ENCODE assay signal across 8 mouse cellular contexts in the genomic region with DNA sequence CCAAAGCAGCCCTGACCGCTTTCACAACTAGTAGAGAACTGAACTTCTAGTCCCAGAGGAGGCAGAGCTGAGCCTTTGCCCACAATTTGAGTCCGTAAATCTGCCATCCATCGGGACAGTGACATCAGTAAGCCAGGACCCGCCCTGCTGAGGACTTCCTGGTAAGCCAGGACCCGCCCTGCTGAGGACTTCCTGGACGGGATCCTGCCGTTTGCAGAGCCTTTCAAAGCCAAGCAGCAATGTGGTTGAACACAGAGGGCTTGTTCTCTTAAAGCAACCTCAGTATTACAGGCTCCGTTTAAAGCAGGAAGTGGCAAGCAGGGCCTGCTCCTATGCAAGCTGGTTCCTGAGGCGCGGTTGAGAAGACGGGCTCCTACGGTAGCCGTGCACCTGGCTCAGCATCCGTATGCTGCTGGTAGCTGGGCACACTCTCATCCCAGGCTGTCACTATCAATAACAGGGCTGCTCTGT. TPM values are rescaled to one million over a fixed set of nuclear protein-coding genes. Genes with fewer than 3 reads are reported as not detected.
A peak's percentile ranks its signal among the peaks of the same experiment; 100 is the strongest.
DNase-seq lines count a peak whose midpoint lies in the region; ATAC-seq and TF ChIP-seq lines count a peak whose summit lies in the region.

No protein-coding gene starts in this region.

- no peaks in the 10 kb centered on the region for H3K27me3 ChIP-seq in cerebellum, adult 2 months (ENCODE audit: control insufficient read depth, insufficient read depth, low read length)
- H3K27me3 ChIP-seq in forebrain, postnatal 0 days (ENCODE audit: insufficient read depth, low read length), result no peaks in the 10 kb centered on the region
- no peaks in the 10 kb centered on the region for H3K27me3 ChIP-seq in hindbrain, embryonic 13.5 days
- H3K27me3 ChIP-seq in midbrain, postnatal 0 days (ENCODE audit: insufficient read depth, low read length), result no peaks in the 10 kb centered on the region
- H3K27me3 ChIP-seq in testis, adult 2 months (ENCODE audit: control insufficient read depth, insufficient read depth, low read length), result no peaks in the 10 kb centered on the region

- H3K4me1 ChIP-seq in cerebellum, adult 2 months (ENCODE audit: control insufficient read depth, insufficient read depth, low read length), result no peaks in the 10 kb centered on the region
- H3K4me1 ChIP-seq in forebrain, postnatal 0 days (ENCODE audit: insufficient read depth), result no peaks in the 10 kb centered on the region; the same call in 1 of the 2 replicates
- H3K4me1 ChIP-seq in hindbrain, embryonic 13.5 days (replicated peaks), result peaks cover 22% of the 10 kb centered on the region
- H3K4me1 ChIP-seq in midbrain, postnatal 0 days (ENCODE audit: insufficient read depth, low read length), result no peaks in the 10 kb centered on the region
- peaks cover 10% of the 10 kb centered on the region for H3K4me1 ChIP-seq in testis, adult 2 months (ENCODE audit: control insufficient read depth, insufficient read depth, low read length)

- peak; percentile 53 for DNase-seq in layer of hippocampus, adult 9-11 months
- no peak for DNase-seq in layer of hippocampus, adult 18-20 months (ENCODE audit: low spot score in 2 of 2)
- DNase-seq in cerebellum, adult 2 months, result peak; percentile 52 to 53
- no peak for DNase-seq in forebrain, postnatal 0 days
- DNase-seq in liver, result peak; percentile 79
- peak; percentile 38 for DNase-seq in midbrain, postnatal 0 days (ENCODE audit: low spot score)

- 5% methylated on average over 14 of the region's 14 CpGs for WGBS in cerebellum, adult 2 months
- 31% methylated on average over 14 of the region's 14 CpGs for WGBS in forebrain, postnatal 0 days
- 39% methylated on average over 14 of the region's 14 CpGs for WGBS in hindbrain, embryonic 13.5 days
- 33% methylated on average over 14 of the region's 14 CpGs for WGBS in midbrain, postnatal 0 days

- H3K9me3 ChIP-seq in forebrain, postnatal 0 days (ENCODE audit: low read length), result no peaks in the 10 kb centered on the region
- no peaks in the 10 kb centered on the region for H3K9me3 ChIP-seq in hindbrain, embryonic 13.5 days
- no peaks in the 10 kb centered on the region for H3K9me3 ChIP-seq in midbrain, postnatal 0 days (ENCODE audit: low read length)

- peak; percentile 60; the same call in 1 of the 2 replicates for TF ChIP-seq POLR2A in cerebellum, adult 2 months (IDR thresholded peaks at IDR 0.05; ENCODE audit: borderline replicate concordance, insufficient read depth, low read length)
- TF ChIP-seq POLR2A in testis, adult 2 months (IDR thresholded peaks at IDR 0.05; ENCODE audit: control insufficient read depth, low read depth, low read length), result no peak

- H3K27ac ChIP-seq in cerebellum, adult 2 months (ENCODE audit: insufficient read depth, low read length), result peak overlapping the region; percentile 49
- peak overlapping the region; percentile 24; the same call in 1 of the 2 replicates for H3K27ac ChIP-seq in forebrain, postnatal 0 days (ENCODE audit: low read depth, low read length)
- peak overlapping the region; percentile 76 for H3K27ac ChIP-seq in hindbrain, embryonic 13.5 days
- peak overlapping the region; percentile 38; the same call in 1 of the 2 replicates for H3K27ac ChIP-seq in midbrain, postnatal 0 days (ENCODE audit: low read depth, low read length)
- no peak overlapping the region for H3K27ac ChIP-seq in testis, adult 2 months (ENCODE audit: control insufficient read depth, insufficient read depth, low read depth, low read length)

- no peak overlapping the region for H3K9ac ChIP-seq in forebrain, postnatal 0 days
- peak overlapping the region; percentile 61 for H3K9ac ChIP-seq in hindbrain, embryonic 13.5 days
- 0 out of 2 replicates have a peak overlapping the region, but pooled peaks have one; percentile 46 for H3K9ac ChIP-seq in midbrain, postnatal 0 days (replicated peaks; ENCODE audit: low read length, poor library complexity, severe bottlenecking)

- H3K4me3 ChIP-seq in cerebellum, adult 2 months (replicated peaks; ENCODE audit: insufficient read depth, low read depth, low read length), result peak overlapping the region; percentile 55
- no peak overlapping the region for H3K4me3 ChIP-seq in forebrain, postnatal 0 days (ENCODE audit: low read depth, low read length)
- peak overlapping the region; percentile 19 for H3K4me3 ChIP-seq in hindbrain, embryonic 13.5 days
- H3K4me3 ChIP-seq in midbrain, postnatal 0 days (ENCODE audit: low read depth, low read length), result no peak overlapping the region
- peak overlapping the region; percentile 41 for H3K4me3 ChIP-seq in testis, adult 2 months (ENCODE audit: control insufficient read depth, low read depth, low read length)

- peak; percentile 59 for ATAC-seq in forebrain, postnatal 0 days
- ATAC-seq in hindbrain, embryonic 13.5 days (ENCODE audit: low FRiP score), result no peak
- no peak for ATAC-seq in midbrain, postnatal 0 days (ENCODE audit: low FRiP score)

- H3K4me2 ChIP-seq in forebrain, postnatal 0 days (ENCODE audit: low read depth), result peak overlapping the region; percentile 25
- H3K4me2 ChIP-seq in hindbrain, embryonic 13.5 days, result peak overlapping the region; percentile 41
- peak overlapping the region; percentile 18; the same call in 1 of the 2 replicates for H3K4me2 ChIP-seq in midbrain, postnatal 0 days (ENCODE audit: low read depth, low read length, poor library complexity, severe bottlenecking)

- H3K36me3 ChIP-seq in forebrain, postnatal 0 days (ENCODE audit: insufficient read depth), result no peaks in the 10 kb centered on the region
- H3K36me3 ChIP-seq in hindbrain, embryonic 13.5 days, result no peaks in the 10 kb centered on the region
- no peaks in the 10 kb centered on the region for H3K36me3 ChIP-seq in midbrain, postnatal 0 days (ENCODE audit: insufficient read depth, low read length)
- no peaks in the 10 kb centered on the region for H3K36me3 ChIP-seq in testis, adult 2 months (ENCODE audit: control insufficient read depth, insufficient read depth, low read length)

- TF ChIP-seq CTCF in cerebellum, adult 2 months (IDR thresholded peaks at IDR 0.05; ENCODE audit: borderline replicate concordance, insufficient read depth, low read depth, low read length), result no peak
- TF ChIP-seq CTCF in forebrain, postnatal 0 days (IDR thresholded peaks at IDR 0.05; ENCODE audit: low read depth), result no peak
- TF ChIP-seq CTCF in midbrain, postnatal 0 days (IDR thresholded peaks at IDR 0.05), result no peak
- no peak for TF ChIP-seq CTCF in testis, adult 2 months (IDR thresholded peaks at IDR 0.05; ENCODE audit: control insufficient read depth, insufficient read depth, insufficient replicate concordance, low read depth, low read length)

RNA-seq across cellular contexts. Expression of gene Yy1, which starts 27.0 kb away (rescaled TPM):
- total RNA-seq in layer of hippocampus, adult 18-20 months (2021), result 10 to 100 TPM; 54.7 to 55.3 TPM
- 23.9 and 26.3 TPM in 2 replicates for polyA plus RNA-seq in cerebellum, adult 2 months (2012; rRNA removed)
- 31.9 and 33.8 TPM in 2 replicates for total RNA-seq in forebrain, postnatal 0 days (2014; rRNA removed)
- 7.4 and 8.8 TPM in 2 replicates for polyA plus RNA-seq in forebrain, postnatal 0 days (2015; fragmentation: Nextera tagmentation; extraction: Ambion mirVana)
- 13.5 and 14.1 TPM in 2 replicates for polyA plus RNA-seq in hindbrain, embryonic 13.5 days (2015; fragmentation: Nextera tagmentation; extraction: Ambion mirVana)
- total RNA-seq in midbrain, postnatal 0 days (2014; rRNA removed), result 35.4 and 38.3 TPM in 2 replicates
- polyA plus RNA-seq in midbrain, postnatal 0 days (2015; fragmentation: Nextera tagmentation; extraction: Ambion mirVana), result 7.4 and 9.2 TPM in 2 replicates
- 6.9 and 7.8 TPM in 2 replicates for polyA plus RNA-seq in testis, adult 2 months (2012; rRNA removed)

Comparison
In these comparisons a context has a peak if more than half of its experiments do, and no peak if none do; other contexts are left out.
1. DNase-seq: peak in layer of hippocampus, adult 9-11 months (single experiment), cerebellum, adult 2 months (2 of 2), liver (single experiment) and midbrain, postnatal 0 days (single experiment); none in layer of hippocampus, adult 18-20 months (0 of 2) and forebrain, postnatal 0 days (single experiment).
2. H3K4me3 ChIP-seq: peak in cerebellum, adult 2 months (single experiment), hindbrain, embryonic 13.5 days (single experiment) and testis, adult 2 months (single experiment); none in forebrain, postnatal 0 days (single experiment) and midbrain, postnatal 0 days (single experiment).
3. Peak in every context shown above with its lines, with median percentiles within 50 percentile points of each other: H3K4me2 ChIP-seq.